Mouse (Mus musculus) G1E-ER4 (cell line): Measurements from ENCODE around the gene Defa17. TPM values are rescaled to one million over a fixed set of nuclear protein-coding genes. Genes with fewer than 3 reads are reported as not detected.
"Not testable (repeated sequence)": the region's sequence is repeated elsewhere in the genome, so short reads cannot be mapped to it uniquely, and the experiment has no call there.

ENCODE experiments used
- GATA1 ChIP-seq: IDR thresholded peaks from one replicate; pipeline ENCODE4 v1.8.0; 2012; ENCODE audit warnings: low read length, inconsistent platforms
- polyA plus RNA-seq: library from polyadenylated mRNA; stranded (reverse); fragments of >175 nt; gene quantifications from 2 replicates; pipeline ENCODE4 v1.2.3, GENCODE M21; 2012

Gene Defa17
- not detected in 2 replicates for polyA plus RNA-seq

- not testable (repeated sequence) for TF ChIP-seq GATA1
Measured at GRCm38 (mm10) chr8:21655480-21655879, at the start of gene Defa17. Gene Defa17, plus strand, starts transcription at chr8:21655780.

DNA sequence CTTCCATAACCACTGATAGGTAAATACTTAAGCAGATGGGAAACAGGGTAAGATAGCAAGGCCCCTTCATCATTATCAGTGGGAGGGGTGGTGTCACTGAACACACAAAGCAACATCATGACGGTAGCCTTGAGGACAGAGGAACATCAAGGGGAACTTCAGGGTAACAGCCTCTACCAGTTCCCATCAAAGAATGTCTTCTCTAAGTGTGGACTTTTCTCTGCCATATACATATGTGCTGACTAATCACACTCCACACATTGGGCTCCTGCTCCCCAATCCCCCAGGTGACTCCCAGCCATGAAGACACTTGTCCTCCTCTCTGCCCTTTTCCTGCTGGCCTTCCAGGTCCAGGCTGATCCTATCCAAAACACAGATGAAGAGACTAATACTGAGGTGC lies 37.7 kb upstream of the Defa17 start, which contains the start of gene Defa26:
TSS of gene Defa26 (plus strand) at position 301 of the 400 bp plus-strand sequence.
- not testable (repeated sequence) for TF ChIP-seq GATA1

DNA sequence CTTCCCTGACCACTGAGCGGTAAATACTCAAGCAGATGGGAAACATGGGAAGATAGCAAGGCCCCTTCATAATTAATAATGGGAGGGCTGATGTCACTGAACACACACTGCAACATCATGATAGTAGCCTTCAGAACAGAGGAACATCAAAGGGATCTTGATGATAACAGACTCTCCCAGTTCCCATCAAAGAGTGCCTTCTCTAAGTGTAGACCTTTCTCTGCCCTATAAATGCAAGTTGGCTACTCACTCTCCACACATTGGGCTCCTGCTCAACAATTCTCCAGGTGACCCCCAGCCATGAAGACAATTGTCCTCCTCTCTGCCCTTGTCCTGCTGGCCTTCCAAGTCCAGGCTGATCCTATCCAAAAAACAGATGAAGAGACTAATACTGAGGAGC lies 9.9 kb downstream of the Defa17 start, which contains the start of gene Defa34:
TSS of gene Defa34 (plus strand) at position 301 of the 400 bp plus-strand sequence.
- TF ChIP-seq GATA1, result not testable (repeated sequence)

DNA sequence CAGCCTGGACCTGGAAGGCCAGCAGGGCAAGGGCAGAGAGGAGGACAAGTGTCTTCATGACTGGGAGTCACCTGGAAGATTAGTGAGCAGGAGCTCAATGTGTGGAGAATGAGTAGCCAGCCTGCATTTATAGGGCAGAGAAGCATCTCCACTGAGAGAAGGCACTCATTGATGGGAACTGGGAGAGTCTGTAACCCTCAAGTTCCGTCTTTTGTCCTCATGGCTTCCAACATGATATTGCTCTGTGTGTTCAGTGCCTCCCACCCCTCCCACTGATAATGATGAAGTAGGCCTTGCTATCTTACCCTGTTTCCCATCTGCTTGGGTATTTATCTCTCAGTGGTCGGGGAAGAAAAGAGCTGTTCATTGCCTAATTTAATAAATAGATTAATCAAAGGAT lies 48.0 kb downstream of the Defa17 start, which contains the start of gene AY761184:
TSS of gene AY761184 (minus strand) at position 101 of the 400 bp plus-strand sequence.
- TF ChIP-seq GATA1, result not testable (repeated sequence)

Other genes with a start within 250 kb of the Defa17 start
- not detected in 2 replicates for gene Defa36, start 228.4 kb upstream of the Defa17 start, polyA plus RNA-seq
- not detected in 2 replicates for gene Gm7849, start 199.2 kb upstream of the Defa17 start, polyA plus RNA-seq
- not detected in 2 replicates for gene Defa20, start 146.5 kb upstream of the Defa17 start, polyA plus RNA-seq
- not detected in 2 replicates for gene Defa32, start 126.7 kb upstream of the Defa17 start, polyA plus RNA-seq
- not detected in 2 replicates for gene Defa37, start 90.4 kb upstream of the Defa17 start, polyA plus RNA-seq
- gene Defa28, start 72.8 kb upstream of the Defa17 start, polyA plus RNA-seq, result not detected in 2 replicates
- not detected in 2 replicates for gene Gm7861, start 61.3 kb upstream of the Defa17 start, polyA plus RNA-seq
- gene Defa26, start 37.6 kb upstream of the Defa17 start, polyA plus RNA-seq, result not detected in 2 replicates
- not detected in 2 replicates for gene Defa34, start 10.0 kb downstream of the Defa17 start, polyA plus RNA-seq
- gene AY761184, start 47.9 kb downstream of the Defa17 start, polyA plus RNA-seq, result not detected in 2 replicates
- not detected in 2 replicates for gene Defa24, start 78.7 kb downstream of the Defa17 start, polyA plus RNA-seq
- gene Defb50, start 167.8 kb downstream of the Defa17 start, polyA plus RNA-seq, result not detected in 2 replicates
- not detected in 2 replicates for gene Defb2, start 184.1 kb downstream of the Defa17 start, polyA plus RNA-seq
- not detected in 2 replicates for gene Defb10, start 203.1 kb downstream of the Defa17 start, polyA plus RNA-seq
- not detected in 2 replicates for gene Defb9, start 229.6 kb downstream of the Defa17 start, polyA plus RNA-seq